Mouse (Mus musculus): ENCODE measurements around the gene Wfdc21.

Wfdc21 gene

DNA sequence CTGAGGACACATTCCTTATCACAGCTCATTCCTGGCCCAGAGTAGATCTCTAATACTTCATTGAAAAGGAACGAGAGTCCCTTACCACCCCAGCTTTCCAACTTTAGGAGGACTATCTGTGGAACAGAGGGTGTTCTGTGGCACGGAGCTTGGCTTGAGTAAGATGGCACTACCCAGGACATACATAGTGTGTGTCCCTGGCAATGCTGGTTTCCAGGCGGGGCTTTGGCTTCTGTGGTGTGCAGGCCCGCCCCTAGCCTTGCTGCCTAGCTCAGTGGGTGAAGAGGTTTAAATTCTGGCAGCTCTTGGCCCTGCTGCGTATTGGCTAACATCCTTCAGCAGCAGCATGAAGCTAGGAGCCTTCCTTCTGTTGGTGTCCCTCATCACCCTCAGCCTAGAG, at the start of gene Wfdc21:
Wfdc21 (plus strand) TSS at position 260 of the 400 bp plus-strand sequence.
- in situ Hi-C loops (cut with MseI, MboI) = no loop called here

DNA sequence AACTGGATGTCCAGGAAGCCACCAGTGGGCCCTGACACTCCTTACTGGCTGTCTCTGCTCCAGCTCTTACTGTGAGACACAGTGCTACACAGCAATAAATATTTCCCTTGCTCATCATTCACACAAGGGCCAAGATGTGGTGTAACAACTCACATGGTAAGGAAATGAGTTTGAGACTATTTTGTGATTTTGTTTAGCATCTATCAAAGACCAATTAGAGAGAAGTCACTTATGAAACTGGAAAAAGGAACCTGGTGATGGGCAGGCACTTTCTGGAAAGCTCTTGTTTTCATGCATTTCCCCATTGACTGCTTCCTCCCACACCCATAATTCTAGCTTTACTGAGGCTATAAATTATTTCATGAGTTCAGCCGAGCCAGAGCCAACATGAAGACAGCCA, 43.0 kb upstream of the Wfdc21 start, which contains the start of gene Wfdc17:
Wfdc17 (plus strand) TSS at position 287 of the 400 bp plus-strand sequence.
- in situ Hi-C loops (cut with MseI, MboI) = no loop called here

DNA sequence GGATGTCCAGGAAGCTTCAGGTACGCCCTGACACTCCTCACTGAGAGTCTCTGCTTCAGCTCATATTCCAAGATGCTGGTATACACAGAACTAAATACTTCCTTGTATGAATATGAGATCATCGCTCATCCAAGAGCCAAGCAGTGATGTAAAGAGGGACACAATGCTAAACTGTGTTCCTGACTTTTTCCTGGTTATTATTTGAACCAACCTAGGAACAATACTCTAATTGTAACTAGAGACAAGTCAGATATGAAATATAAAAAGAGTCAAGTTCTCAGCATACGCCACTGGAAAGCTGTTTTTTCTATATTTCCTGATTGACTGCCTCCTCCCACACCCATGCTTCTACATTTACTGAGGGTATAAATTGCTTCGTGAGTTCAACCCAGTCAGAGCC, 38.0 kb upstream of the Wfdc21 start, which contains the start of gene Wfdc18:
Wfdc18 (plus strand) TSS at position 301 of the 400 bp plus-strand sequence.
- in situ Hi-C loops (cut with MseI, MboI) = no loop called here

DNA sequence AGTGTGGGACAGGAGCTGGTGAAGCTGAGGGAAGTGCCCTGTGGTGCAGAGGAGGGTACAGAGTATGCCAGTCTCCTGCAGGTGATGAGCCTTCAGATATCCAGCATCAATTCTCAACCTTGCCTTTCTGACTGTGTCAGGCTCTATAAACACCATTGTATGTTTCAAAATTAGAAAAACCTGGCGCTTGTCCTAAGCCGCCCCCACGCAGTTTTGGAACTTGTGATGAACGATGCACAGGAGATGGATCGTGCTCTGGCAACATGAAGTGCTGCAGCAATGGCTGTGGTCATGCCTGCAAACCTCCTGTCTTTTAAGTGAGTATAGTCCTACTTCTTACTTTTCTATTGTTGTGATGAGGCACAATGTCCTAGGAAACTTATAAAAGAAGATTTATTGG, 37.1 kb upstream of the Wfdc21 start:
- in situ Hi-C loops (cut with MseI, MboI) = no loop called here

DNA sequence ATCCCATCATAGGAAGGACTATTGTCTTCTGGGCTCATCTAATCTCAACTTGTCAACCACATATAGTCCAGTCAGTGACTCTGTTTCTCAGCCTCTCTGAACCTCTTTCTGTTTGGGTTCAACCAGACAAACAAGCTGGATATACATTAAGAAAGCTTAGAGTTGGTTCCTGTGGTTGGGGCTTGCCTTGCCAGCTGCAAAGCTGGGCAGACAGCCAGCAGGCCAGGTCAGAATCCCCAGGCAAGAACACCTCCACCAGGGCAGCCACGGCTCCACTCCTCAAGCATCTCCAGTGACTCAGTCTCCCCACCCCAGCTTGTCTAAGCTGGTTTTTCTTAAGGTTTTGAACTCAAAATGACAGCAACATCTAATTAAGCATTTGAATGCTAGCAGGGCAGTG, 34.1 kb upstream of the Wfdc21 start:
- in situ Hi-C loops (cut with MseI, MboI) = no loop called here

DNA sequence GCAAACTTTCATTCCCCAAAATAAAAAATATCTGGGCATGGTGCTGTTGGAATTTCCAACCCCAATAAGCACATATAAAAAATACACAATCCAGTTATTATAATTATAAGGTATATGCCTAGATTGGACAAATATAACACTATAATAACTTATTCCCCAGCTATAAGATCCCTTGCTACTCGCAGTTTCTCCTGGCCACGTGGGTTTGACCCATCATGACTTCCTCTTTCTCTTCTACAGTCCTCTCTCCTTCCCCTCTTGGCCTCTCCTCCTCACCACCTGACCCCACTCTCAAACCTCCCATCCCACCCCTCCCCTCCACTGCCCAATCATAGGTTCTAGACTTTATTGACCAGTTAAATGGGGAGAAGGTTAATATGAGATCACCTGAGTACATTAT, 32.8 kb upstream of the Wfdc21 start:
- in situ Hi-C loops (cut with MseI, MboI) = no loop called here

DNA sequence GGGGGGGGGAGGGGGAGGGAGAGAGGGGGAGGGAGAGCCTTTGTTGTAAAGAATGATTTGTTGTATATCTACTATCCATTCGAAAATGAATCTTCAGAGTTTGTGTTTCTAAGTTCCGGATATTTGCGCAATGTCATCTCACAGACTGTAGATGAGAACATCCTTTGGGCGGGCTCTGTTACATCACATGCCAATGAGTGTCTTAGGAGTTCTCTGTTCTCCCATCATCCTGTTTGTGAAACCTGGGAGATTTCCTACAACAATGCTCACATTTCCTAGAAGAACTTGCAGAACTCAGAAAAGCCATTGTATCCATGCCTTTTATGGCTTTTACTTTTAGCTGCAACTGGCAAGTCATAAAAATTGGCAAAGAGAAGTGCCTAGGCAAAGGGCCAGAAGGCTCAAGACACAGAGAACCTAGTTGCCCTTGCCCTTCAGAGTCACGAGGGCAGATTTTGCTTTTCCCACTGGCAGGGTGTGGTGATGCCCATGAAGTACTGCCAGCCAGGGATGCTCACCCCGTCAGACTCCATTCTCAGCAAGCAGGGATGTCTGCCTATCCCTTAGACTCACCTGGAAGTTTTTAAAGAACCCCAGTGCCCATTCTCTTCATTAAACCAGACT, 29.6 kb upstream of the Wfdc21 start:
- in situ Hi-C loops (cut with MseI, MboI) = no loop called here

DNA sequence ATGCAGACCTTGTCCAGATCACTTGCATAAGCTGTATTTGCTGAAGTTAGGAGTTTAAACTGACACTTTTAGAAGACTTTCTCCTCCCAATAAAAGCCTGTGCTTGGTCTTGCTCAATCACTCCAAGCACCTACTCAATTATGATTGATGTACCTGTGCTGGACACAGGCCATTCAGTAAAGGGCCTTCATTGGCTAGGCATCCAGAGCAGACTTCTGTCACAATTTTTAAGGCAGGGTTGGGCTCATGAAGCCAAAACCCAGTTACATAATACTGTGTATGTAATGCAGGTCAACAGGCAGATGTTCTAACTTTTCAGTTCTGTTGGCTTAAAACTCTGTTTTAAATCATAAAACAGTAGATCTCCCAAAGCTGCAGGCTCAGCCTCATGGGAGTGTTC, 26.0 kb upstream of the Wfdc21 start:
- in situ Hi-C loops (cut with MseI, MboI) = no loop called here

DNA sequence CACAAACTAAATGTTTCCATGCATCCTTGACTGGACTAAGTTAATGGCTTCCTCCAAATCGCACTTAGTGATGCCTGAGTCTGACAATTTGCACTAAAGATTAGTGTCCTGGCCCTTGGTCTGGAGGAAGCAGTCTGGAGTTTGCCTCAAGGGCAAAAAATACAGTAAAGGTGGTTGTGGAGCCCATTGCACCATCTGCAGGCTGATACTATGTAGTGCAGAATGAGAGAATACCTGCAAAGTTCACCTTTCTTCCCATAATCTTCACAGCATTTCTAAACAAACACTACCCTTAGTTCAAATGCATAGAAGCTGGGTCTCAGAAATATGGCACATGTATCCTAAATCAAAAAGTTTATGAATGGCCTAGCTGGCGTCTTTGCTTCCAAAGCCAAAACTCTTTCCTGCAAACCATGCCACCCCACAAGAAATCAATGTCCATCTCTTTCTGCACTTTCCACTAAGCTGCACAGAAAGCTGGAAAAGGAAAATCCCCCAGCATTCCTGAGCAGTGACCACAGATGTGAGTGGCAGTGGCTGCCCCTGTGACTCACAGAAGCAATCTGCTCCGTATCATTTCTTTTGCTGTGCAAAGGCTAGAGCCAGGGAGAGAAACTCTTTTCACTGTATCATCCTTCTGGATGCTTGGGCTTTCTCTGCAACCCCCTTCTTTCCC, 17.8 kb upstream of the Wfdc21 start:
- in situ Hi-C loops (cut with MseI, MboI) = no loop called here

DNA sequence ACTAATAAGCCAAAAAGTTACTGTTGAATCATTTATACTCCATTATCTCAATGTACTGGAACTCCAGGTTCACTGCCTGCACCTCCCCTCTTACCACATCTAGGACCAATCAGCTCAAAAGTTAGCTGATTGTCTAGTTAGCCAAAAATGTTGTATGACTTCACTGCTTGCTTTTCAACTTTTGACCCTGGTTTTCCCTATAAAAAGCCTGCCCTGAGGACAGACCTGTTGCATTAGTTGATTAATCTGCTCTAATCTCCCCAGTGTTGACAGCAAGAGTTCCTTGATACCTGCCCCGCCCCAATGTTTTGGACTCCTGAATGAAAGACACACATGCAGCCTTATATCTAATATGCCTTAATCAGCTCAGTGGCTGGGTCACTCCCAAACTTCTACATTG, 15.6 kb upstream of the Wfdc21 start:
- in situ Hi-C loops (cut with MseI, MboI) = no loop called here

DNA sequence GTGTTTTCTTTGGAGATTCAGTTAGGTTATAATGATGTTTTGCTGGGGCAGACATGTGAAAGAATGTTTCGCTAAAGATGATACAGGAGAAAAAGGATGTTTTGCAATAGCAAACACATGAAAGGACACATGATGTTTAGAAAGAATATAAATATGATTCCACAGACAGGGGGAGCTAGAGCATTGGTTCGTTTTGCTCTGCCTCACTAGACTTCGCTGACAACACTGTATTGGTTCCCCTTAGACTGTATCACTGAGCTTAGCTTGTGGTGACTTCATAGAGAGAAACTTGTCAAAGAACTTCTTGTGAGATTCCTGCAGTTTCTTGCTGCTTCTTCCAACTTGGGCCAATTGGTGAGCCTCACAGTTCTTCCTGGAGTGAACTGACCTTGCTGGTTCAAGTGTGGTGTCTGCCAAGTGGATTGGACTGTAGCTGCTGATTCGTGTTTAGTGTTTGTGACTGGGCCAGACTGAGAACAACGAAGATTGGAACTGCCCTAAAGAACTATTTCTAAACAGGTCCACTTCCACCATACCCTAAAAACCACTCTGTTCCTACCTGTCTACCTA, 13.6 kb upstream of the Wfdc21 start:
- in situ Hi-C loops (cut with MseI, MboI) = no loop called here

DNA sequence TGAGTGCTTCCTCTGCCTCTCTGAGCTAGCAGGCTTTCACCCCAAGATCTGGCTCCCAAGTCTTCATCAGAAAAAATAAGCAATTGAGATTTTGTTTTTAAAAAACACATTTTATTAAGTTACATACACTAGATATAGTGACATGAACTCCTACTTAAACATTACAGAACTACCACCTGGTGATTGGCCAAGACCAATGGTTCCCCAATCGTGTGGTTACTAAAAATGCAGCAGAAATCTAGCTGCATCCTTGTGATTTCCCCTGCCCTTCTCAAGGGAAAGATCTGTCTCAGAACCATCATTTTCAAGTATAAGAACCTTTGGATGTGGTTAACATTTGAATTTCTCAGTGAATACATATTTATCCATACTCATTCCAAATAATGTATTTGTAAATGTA, 12.5 kb upstream of the Wfdc21 start:
- in situ Hi-C loops (cut with MseI, MboI) = no loop called here

DNA sequence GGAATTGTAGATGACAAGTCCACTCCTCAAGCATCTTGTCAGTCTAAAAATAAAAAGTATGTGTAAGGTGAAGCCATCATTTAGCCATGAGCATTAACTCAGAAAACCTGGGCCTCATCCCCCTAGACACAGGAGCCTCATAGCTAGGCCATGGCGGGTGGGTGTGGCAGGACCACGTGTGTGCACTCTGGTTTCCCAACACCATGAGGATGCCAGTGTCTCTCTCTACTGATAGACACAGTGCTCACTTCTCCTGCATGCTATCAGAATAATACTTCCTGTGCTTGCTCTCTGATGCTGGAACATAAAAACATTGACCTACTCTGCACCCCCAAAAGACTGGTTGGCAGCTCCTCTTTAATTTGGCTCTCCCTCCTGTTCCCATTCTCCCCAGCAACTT, 10.9 kb upstream of the Wfdc21 start:
- in situ Hi-C loops (cut with MseI, MboI) = loop anchor here (5.0 kb wide), 2 partner anchors 179 to 189 kb away; no protein-coding TSS in a partner anchor

DNA sequence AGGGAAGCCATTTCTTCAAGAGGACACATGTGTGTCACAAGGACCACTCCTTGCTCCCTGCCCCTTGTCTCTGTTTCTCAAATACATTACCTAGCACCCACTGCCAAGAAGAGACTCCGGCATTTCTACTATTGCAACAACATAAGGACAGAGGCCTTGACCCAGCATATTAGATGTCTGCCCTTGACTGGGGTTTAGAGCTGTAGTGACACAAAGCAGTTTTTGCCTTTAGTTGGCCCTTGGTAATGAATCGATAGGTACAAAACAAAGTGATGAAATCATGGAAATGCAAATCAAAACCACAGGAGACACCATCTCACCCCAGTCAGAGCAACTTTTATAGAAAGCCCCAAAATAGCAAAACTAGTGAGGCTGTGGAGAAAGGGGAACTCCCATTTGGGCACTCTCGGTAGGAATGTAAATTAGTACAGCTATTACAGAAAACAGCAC, 9.6 kb upstream of the Wfdc21 start:
- in situ Hi-C loops (cut with MseI, MboI) = loop anchor here (5.0 kb wide), 2 partner anchors 180 to 190 kb away; no protein-coding TSS in a partner anchor

DNA sequence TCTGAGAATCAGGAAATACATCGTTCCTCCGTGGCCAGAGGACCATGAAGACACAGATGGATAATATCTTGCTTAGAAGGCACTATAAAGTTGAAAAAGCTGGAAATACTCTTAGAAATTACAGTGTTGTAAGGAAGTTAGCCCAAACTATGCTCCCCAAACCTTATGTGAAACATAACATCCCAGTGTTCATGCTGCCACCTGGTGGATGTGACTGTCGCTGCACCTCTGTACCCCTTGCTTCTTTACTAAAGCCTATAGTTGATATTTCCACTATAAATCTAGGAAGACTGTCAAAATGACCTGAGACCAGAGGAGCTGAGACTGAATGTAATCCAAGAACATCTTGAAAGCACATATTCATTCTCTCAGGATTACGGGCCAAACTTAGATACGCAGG, 7.5 kb upstream of the Wfdc21 start:
- in situ Hi-C loops (cut with MseI, MboI) = loop anchor here (5.0 kb wide), 2 partner anchors 182 to 192 kb away; no protein-coding TSS in a partner anchor

DNA sequence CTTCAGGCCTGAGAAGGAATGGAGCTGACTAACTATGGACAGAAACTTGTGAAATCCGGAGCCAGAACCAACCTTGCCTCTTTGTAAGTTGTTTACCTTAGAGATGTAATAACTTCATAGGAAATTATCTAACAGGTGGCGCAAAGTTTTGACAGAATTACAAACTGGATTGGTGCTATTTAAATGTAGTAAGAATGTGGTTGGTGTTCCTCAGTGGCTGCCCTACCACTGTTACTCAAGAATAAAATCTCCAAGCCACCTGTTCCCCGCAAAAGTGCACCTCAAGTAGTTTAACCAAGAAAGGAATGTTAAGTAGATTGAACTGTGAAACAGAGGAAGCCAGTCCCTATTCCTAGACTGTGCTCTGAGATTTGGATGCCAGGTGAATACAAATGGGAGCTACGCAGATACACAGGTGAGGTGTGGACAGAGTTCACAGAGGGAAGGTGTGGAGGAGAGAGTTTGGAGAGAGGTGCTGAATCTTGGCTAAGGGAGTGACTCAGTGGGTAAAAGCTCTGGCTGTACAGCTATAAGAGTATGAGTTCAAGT, 6.2 kb upstream of the Wfdc21 start:
- in situ Hi-C loops (cut with MseI, MboI) = no loop called here

DNA sequence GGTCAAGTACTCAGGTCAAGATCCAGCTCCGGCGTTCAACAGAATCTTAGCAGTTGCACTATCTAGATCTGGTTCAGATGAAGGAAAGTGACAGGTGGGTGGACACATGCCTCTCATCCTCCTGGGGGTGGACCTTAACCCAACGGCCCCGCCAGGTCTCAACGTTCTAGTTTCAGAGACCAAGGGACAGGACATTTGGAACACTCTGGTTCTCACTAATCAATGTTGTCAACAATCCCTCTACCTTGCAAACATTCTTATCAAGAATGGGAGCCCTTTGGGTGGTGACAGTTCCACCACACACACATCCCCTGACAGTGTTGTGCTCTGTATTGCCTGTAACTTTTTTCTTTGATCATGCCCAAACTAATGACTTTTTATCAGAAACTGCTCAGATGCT, 4.9 kb upstream of the Wfdc21 start:
- in situ Hi-C loops (cut with MseI, MboI) = no loop called here

DNA sequence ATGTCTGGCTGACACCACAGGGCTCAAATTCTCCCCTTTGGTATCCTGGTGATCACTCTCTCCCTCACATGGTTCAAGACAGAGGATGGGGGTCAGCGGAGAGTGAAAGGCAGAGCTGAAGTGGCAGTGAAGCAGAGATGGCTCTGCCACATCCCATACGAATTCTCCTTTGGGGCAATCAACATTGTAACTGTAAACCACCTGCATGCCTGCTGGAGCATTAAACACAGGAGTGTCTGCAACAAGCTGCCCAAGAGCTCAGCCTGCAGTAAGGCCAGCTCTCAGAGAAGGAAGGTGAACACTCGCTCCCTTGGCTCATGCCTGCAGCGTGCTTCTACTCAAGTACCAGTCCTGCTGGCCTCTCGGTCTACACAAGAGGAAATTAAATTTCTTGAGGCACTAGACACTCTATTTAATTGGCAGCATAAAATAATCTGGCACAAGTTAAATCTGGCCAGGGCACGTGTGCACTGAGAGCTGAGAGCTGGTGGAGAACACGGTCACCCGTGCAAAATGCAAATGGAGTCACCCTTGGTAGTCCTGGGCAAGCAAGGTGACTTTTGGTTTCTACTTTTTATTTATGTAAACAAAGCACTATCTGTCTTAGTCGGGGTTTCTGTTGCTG, 3.9 kb upstream of the Wfdc21 start:
- in situ Hi-C loops (cut with MseI, MboI) = no loop called here

DNA sequence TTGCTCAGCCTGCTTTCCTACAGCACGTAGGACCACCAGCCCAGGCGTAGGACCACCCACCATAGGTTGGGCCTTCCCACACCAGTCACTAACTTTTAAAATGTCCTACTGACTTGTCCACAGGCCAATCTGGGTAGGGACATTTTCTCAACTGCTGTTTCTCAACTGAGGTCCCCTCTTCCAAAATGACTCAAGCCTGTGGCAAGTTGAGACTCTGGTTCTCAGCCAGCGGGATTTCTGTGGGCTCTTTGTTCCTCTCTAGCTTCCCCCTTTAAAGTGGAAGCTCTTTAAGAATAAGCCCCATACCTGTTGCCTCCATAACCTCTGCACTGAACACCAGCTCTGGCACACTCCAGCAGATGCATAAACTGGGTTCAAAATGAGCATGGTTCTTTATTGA, 3.2 kb upstream of the Wfdc21 start:
- in situ Hi-C loops (cut with MseI, MboI) = no loop called here

DNA sequence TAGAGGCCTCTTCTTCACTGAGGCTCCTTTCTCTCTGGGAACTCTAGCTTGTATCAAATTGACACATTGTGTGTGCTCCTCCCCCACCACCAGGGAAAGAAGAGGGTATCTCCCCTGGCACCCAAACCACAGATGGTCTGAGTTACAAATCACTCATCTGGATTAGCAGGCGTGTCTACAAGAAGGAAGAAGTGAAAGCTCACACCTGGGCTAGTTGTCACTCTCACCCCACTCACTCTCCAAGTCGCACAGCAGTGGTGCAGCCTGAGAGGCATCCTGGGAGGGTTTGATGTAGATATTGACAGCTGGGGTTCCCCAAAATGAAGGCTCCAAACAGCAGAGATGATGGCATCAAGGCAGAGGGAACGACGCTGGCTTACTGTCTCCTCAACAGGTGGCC, 588 bp upstream of the Wfdc21 start:
- in situ Hi-C loops (cut with MseI, MboI) = no loop called here

DNA sequence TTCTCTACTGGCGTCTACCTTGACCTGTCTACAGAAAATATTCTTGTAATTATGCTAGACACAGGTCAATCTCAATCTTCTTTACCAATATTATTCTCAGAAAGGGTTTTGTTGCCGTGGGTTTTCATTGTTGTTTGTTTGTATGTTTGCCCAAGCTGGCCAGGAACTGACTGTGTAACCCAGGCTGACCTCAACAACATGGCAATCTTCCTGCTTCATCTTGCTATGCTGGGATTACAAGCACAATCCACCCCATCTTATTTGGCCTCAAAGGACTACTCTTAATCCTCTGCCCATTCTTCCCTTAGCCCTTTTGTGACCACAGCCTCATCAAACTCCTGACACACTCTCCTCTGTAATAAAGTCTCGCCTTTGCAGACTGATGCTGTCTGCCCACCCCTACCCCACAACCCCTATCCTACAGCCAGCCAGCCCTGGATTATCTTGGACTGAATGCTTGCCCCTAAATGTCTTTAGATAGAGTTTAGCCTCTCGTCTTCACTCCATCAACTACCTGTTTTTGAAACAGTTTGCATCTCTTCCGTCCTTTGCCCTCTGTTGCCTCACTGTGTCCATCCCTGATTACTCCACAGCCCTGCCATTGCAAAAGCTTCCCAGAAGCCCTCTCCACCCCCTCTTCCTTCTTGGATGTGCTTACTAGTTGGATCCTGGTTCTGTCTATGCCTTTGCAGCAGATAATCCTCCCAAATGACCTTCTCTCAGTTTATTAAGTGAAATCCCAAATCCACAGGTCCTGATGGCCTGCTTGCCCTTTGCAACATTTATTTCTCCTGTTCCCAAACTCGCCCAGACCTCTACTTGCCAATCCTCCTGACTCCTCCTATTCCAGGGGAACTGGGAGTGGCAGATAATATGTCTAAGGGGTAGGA, 881 bp downstream of the Wfdc21 start:
- in situ Hi-C loops (cut with MseI, MboI) = no loop called here
